9 mouse cellular contexts compared by ENCODE assay signal in the genomic region with DNA sequence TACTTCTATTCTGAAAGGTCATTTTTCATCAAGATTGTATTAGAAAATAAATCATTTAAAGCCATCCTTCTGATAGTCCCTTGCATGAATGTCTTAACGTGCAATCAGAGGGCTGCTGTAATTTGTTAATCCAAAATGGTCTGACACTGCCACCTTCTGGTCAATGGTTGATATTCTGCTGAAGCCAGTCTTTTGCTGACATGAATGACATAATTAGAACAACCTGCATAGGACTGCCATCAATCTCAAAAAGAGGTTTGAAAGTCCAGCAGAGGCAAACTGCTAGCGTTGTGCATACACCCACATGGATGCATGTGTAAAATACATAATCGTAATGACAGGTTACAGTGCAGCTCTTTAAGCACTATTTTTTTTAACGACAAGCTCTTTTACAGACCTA.
DNase-seq lines count a peak whose midpoint lies in the region; ATAC-seq and TF ChIP-seq lines count a peak whose summit lies in the region.
"Had no signal": no experiment of that assay in that cellular context is flagged by ENCODE, and none has a peak within 500 bp of the region (broad histone marks: within the 10 kb centered on the region; RNA-seq: fewer than 3 reads in every experiment).

No protein-coding gene starts in this region.

- no peak overlapping the region for H3K4me2 ChIP-seq in liver, postnatal 0 days (ENCODE audit: low read depth, low read length)
- H3K4me2 ChIP-seq: embryonic facial prominence, embryonic 15.5 days had no signal

- H3K4me1 ChIP-seq in liver, postnatal 0 days (ENCODE audit: insufficient read depth): no peaks in the 10 kb centered on the region
- H3K4me1 ChIP-seq: embryonic facial prominence, embryonic 15.5 days had no signal

- H3K9me3 ChIP-seq in liver, postnatal 0 days (ENCODE audit: low read length): no peaks in the 10 kb centered on the region
- H3K9me3 ChIP-seq: embryonic facial prominence, embryonic 15.5 days had no signal

- no peak for TF ChIP-seq EP300 in liver, postnatal 0 days (IDR thresholded peaks at IDR 0.05; ENCODE audit: low read depth)

- DNase-seq in 3T3-L1 (ENCODE audit: low read depth, low spot score): peak; percentile 69
- peak; percentile 37 for DNase-seq in MN1 (ENCODE audit: low spot score)
- peak; percentile 88 to 90 for DNase-seq in cerebellum, postnatal 14 days
- peak; percentile 37 to 67 for DNase-seq in frontal cortex, postnatal 25 days (ENCODE audit: low spot score in 2 of 2)
- DNase-seq in kidney, postnatal 36 days: peak; percentile 44 to 72
- DNase-seq in liver, postnatal 0 days: peak; percentile 20
- DNase-seq in right cerebral cortex, adult 2 months (ENCODE audit: low spot score in 2 of 2): peak; percentile 82 to 90
- no peak for DNase-seq in natural killer cell, adult 2 months (ENCODE audit: low spot score in 2 of 2)

- H3K27me3 ChIP-seq in liver, postnatal 0 days (ENCODE audit: insufficient read depth, low read length): no peaks in the 10 kb centered on the region
- H3K27me3 ChIP-seq: embryonic facial prominence, embryonic 15.5 days had no signal

- no peak overlapping the region for H3K9ac ChIP-seq in liver, postnatal 0 days (replicated peaks)
- H3K9ac ChIP-seq: embryonic facial prominence, embryonic 15.5 days had no signal

- H3K27ac ChIP-seq in liver, postnatal 0 days (ENCODE audit: low read depth): no peak overlapping the region
- H3K27ac ChIP-seq: embryonic facial prominence, embryonic 15.5 days had no signal

- TF ChIP-seq CTCF in liver, postnatal 0 days (IDR thresholded peaks at IDR 0.05; ENCODE audit: low read depth): peak; percentile 69

- 38% methylated on average over 4 of the region's 4 CpGs for WGBS in liver, postnatal 0 days (ENCODE audit: insufficient replicate concordance)

- no peaks in the 10 kb centered on the region for H3K36me3 ChIP-seq in liver, postnatal 0 days (replicated peaks; ENCODE audit: insufficient read depth, low read length)
- H3K36me3 ChIP-seq: embryonic facial prominence, embryonic 15.5 days had no signal

- H3K4me3 ChIP-seq in liver, postnatal 0 days (ENCODE audit: low read depth, low read length): no peak overlapping the region
- H3K4me3 ChIP-seq: embryonic facial prominence, embryonic 15.5 days had no signal

- no peak for ATAC-seq in liver, postnatal 0 days

Comparison
In these comparisons a context has a peak if more than half of its experiments do, and no peak if none do; other contexts are left out.
1. DNase-seq: peak in 3T3-L1 (single experiment), MN1 (single experiment), cerebellum, postnatal 14 days (2 of 2), frontal cortex, postnatal 25 days (2 of 2), kidney, postnatal 36 days (2 of 2), liver, postnatal 0 days (single experiment) and right cerebral cortex, adult 2 months (2 of 2); none in natural killer cell, adult 2 months (0 of 2).